Mouse (Mus musculus) CD4-positive, CD25-positive, alpha-beta regulatory T cell (primary cell): ENCODE data around the gene Serpinb3d. TPM values are rescaled to one million over a fixed set of nuclear protein-coding genes. Genes with fewer than 3 reads are reported as not detected.

ENCODE experiments used
- polyA plus RNA-seq: library from polyadenylated mRNA; unstranded; fragments of 100-300 nt; shearing (Covaris generic); gene quantifications from one replicate; pipeline ENCODE4 v1.2.1, GENCODE M21; 2017

The Serpinb3d gene
- polyA plus RNA-seq, result not detected

DNA sequence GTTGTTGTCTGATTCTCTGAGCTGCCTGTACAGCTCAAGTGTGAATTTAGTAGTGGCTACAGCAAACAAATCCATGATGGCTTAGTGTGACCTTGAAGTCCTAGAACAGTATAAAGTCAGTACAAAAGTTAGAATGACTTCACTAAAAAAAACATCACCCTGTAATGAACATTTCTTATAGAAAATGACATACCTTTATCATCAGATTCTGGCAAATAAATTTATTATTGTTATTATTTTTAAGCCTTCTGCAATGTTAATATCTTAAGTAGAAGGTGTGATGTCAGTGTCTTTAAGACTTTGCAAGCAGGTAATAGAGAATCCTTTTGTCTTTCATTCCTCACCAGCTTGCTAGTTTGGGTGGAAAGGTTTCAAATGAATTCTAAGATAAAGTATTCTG lies at the start of gene Serpinb3d:
Gene Serpinb3d (minus strand): TSS at position 101 of the 400 bp plus-strand sequence.

GRCm38 (mm10) chr1:107052203-107052602 lies 31.1 kb downstream of the Serpinb3d start, which contains the start of gene Serpinb3a:
Gene Serpinb3a (minus strand): TSS chr1:107052303.

Other genes with a start within 250 kb of the Serpinb3d start
- not detected for gene Serpinb5, start 222.3 kb downstream of the Serpinb3d start, polyA plus RNA-seq
- gene Serpinb12, start 149.1 kb downstream of the Serpinb3d start, polyA plus RNA-seq, result 0.14 TPM
- not detected for gene Serpinb13, start 102.5 kb downstream of the Serpinb3d start, polyA plus RNA-seq
- gene Serpinb3a, start 31.2 kb downstream of the Serpinb3d start, polyA plus RNA-seq, result not detected
- not detected for gene Serpinb3b, start 194.9 kb upstream of the Serpinb3d start, polyA plus RNA-seq
- not detected for gene Serpinb3c, start 194.9 kb upstream of the Serpinb3d start, polyA plus RNA-seq